Mouse (Mus musculus): ENCODE measurements around the gene Mecom. TPM values are rescaled to one million over a fixed set of nuclear protein-coding genes. Genes with fewer than 3 reads are reported as not detected.
A peak's percentile ranks its signal among the peaks of the same experiment; 100 is the strongest.

The Mecom gene
- total and polyA plus RNA-seq, 3 experiments = not detected

DNA sequence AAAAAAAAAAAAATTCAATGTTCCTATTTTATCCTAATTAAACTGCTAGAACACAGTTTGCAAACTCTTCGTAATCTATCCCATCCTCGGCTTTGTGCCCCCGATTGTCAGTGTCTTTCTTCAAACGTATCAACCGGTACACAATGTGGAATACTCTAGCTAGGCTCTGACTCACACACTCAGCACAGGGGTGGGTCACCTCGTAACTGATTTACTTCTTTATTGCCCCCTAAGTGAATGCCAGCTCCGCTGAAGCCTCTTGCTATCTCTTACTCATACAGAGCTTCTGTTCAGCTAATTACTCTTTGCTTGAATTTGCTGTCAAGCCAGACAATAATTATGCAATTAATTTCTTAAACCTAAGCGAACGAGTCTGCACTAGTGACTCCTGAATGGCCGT is 66.1 kb downstream of the Mecom start:
- Histone ChIP-seq H3K36me3 (replicated peaks in 1 of 2; ENCODE audit: control insufficient read depth in 1 of 2, insufficient read depth in 1 of 2, low read length in 1 of 2) (no peaks in the 10 kb centered on the region), H3K4me3 (replicated peaks in 1 of 3; ENCODE audit: low read depth in 2 of 3, low read length in 2 of 3, poor library complexity in 1 of 3) (no peak overlapping the region), H3K79me2 (replicated peaks; ENCODE audit: control insufficient read depth, extremely low read depth, insufficient read depth, poor library complexity, severe bottlenecking) (no peaks in the 10 kb centered on the region), H3K4me2 (ENCODE audit: insufficient read depth, low read depth, poor library complexity, severe bottlenecking) (no peak overlapping the region), H3K27me3 (replicated peaks) (no peaks in the 10 kb centered on the region), H3K4me1 (ENCODE audit: control insufficient read depth in 1 of 2, insufficient read depth in 2 of 2) (peaks cover 0 to 24% of the 10 kb centered on the region in 2 experiments; a peak in 2 of 4 replicates), H3K9me3 (replicated peaks; ENCODE audit: low read length) (no peaks in the 10 kb centered on the region), H3K27ac (ENCODE audit: insufficient read depth, low read depth) (no peak overlapping the region), H3K9ac (ENCODE audit: insufficient read depth, low read depth) (no peak overlapping the region)
- DNase-seq (ENCODE audit: extremely low read depth) = no peak
- TF ChIP-seq HCFC1 (IDR thresholded peaks at IDR 0.05; ENCODE audit: low read depth, low read length) (no peak), NELFE (IDR thresholded peaks at IDR 0.05; ENCODE audit: low read depth, low read length) (no peak), RAD21 (IDR thresholded peaks at IDR 0.05; ENCODE audit: low read depth, low read length) (no peak), SIN3A (IDR thresholded peaks at IDR 0.05; ENCODE audit: low read length) (no peak), MYC (IDR thresholded peaks at IDR 0.05; ENCODE audit: low read depth, low read length) (no peak), CHD1 (IDR thresholded peaks at IDR 0.05; ENCODE audit: low read depth, low read length) (no peak), EP300 (IDR thresholded peaks at IDR 0.05; ENCODE audit: low read length) (no peak), CHD2 (IDR thresholded peaks at IDR 0.05; ENCODE audit: low read length) (no peak), UBTF (IDR thresholded peaks at IDR 0.05; ENCODE audit: low read depth, low read length) (no peak)
- in situ Hi-C loops (cut with MboI; ENCODE audit: low pct_ligation_motif_present, low pct_unique_long_range_greater_than_20kb, low sequenced_read_pairs) = no loop called here
- dilution Hi-C loops (cut with MboI; ENCODE audit: extremely low pct_ligation_motif_present, extremely low pct_unique_long_range_greater_than_20kb, low sequenced_read_pairs) = no loop called here

- in situ Hi-C loops (cut with MboI; ENCODE audit: low pct_ligation_motif_present, low pct_unique_long_range_greater_than_20kb, low sequenced_read_pairs) (no loop called here), dilution Hi-C loops (cut with MboI; ENCODE audit: extremely low pct_ligation_motif_present, extremely low pct_unique_long_range_greater_than_20kb, low sequenced_read_pairs) (no loop called here)
- Histone ChIP-seq H3K9me3 (replicated peaks; ENCODE audit: low read length) (no peaks in the 10 kb centered on the region), H3K4me2 (ENCODE audit: insufficient read depth, low read depth, poor library complexity, severe bottlenecking) (no peak overlapping the region), H3K4me1 (ENCODE audit: control insufficient read depth in 1 of 2, insufficient read depth in 2 of 2) (peaks cover 0 to 27% of the 10 kb centered on the region in 2 experiments; a peak in 2 of 4 replicates), H3K27me3 (replicated peaks) (no peaks in the 10 kb centered on the region), H3K36me3 (replicated peaks in 1 of 2; ENCODE audit: control insufficient read depth in 1 of 2, insufficient read depth in 1 of 2, low read length in 1 of 2) (no peaks in the 10 kb centered on the region), H3K4me3 (replicated peaks in 1 of 3; ENCODE audit: low read depth in 2 of 3, low read length in 2 of 3, poor library complexity in 1 of 3) (no peak overlapping the region), H3K27ac (ENCODE audit: insufficient read depth, low read depth) (no peak overlapping the region), H3K79me2 (replicated peaks; ENCODE audit: control insufficient read depth, extremely low read depth, insufficient read depth, poor library complexity, severe bottlenecking) (no peaks in the 10 kb centered on the region), H3K9ac (ENCODE audit: insufficient read depth, low read depth) (no peak overlapping the region)
- DNase-seq (ENCODE audit: extremely low read depth) = no peak
- TF ChIP-seq SMC3 (IDR thresholded peaks at IDR 0.05; ENCODE audit: low read depth, low read length) = no peak
Measured at GRCm38 (mm10) chr3:30480551-30480950, 67.3 kb downstream of the Mecom start.

DNA sequence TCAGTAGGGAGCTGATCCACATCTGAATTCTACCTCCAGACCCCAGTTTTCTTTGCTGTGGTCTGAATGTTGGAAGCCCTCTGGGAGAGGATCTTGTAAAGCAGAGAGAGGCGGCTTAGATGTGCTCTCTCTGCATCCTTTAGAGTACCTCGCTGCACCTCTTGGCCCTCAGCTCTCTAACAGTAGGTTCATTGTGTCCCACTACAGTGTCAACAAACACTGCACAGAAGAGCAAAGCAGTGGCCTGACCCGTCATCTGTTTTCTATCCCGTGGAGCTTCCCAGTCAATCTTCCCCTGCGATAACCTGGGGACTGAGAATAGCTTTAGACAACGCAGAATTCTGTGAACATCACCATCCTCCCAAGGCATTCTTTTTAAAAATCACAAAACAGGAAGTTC is 69.6 kb downstream of the Mecom start:
- DNase-seq (ENCODE audit: extremely low read depth) = no peak
- dilution Hi-C loops (cut with MboI; ENCODE audit: extremely low pct_ligation_motif_present, extremely low pct_unique_long_range_greater_than_20kb, low sequenced_read_pairs) = no loop called here
- in situ Hi-C loops (cut with MboI; ENCODE audit: low pct_ligation_motif_present, low pct_unique_long_range_greater_than_20kb, low sequenced_read_pairs) = no loop called here
- Histone ChIP-seq H3K27ac (ENCODE audit: insufficient read depth, low read depth) (no peak overlapping the region), H3K9ac (ENCODE audit: insufficient read depth, low read depth) (no peak overlapping the region), H3K27me3 (replicated peaks) (no peaks in the 10 kb centered on the region), H3K79me2 (replicated peaks; ENCODE audit: control insufficient read depth, extremely low read depth, insufficient read depth, poor library complexity, severe bottlenecking) (no peaks in the 10 kb centered on the region), H3K4me1 (ENCODE audit: control insufficient read depth in 1 of 2, insufficient read depth in 2 of 2) (peaks cover 0 to 27% of the 10 kb centered on the region in 2 experiments; a peak in 2 of 4 replicates), H3K36me3 (replicated peaks in 1 of 2; ENCODE audit: control insufficient read depth in 1 of 2, insufficient read depth in 1 of 2, low read length in 1 of 2) (no peaks in the 10 kb centered on the region), H3K9me3 (replicated peaks; ENCODE audit: low read length) (no peaks in the 10 kb centered on the region), H3K4me2 (ENCODE audit: insufficient read depth, low read depth, poor library complexity, severe bottlenecking) (peak overlapping the region; percentile 71), H3K4me3 (replicated peaks in 1 of 3; ENCODE audit: low read depth in 2 of 3, low read length in 2 of 3, poor library complexity in 1 of 3) (no peak overlapping the region)
- no peak for TF ChIP-seq SIN3A (IDR thresholded peaks at IDR 0.05; ENCODE audit: low read length)
- TF ChIP-seq RCOR1 (conservative IDR thresholded peaks at IDR 0.05; ENCODE audit: low read depth, low read length) = no peak
- TF ChIP-seq MEF2A (IDR thresholded peaks at IDR 0.05; ENCODE audit: borderline replicate concordance, low read depth, low read length) = no peak
- TF ChIP-seq ZKSCAN1 (IDR thresholded peaks at IDR 0.05; ENCODE audit: borderline replicate concordance, low read depth, low read length) = no peak
- no peak for TF ChIP-seq E2F4 (IDR thresholded peaks at IDR 0.05; ENCODE audit: insufficient replicate concordance, low read depth, low read length)
- TF ChIP-seq TBP (conservative IDR thresholded peaks at IDR 0.05; ENCODE audit: low read depth, low read length) = no peak
- no peak for TF ChIP-seq MAX (IDR thresholded peaks at IDR 0.05; ENCODE audit: low read length)
- TF ChIP-seq GABPA (IDR thresholded peaks at IDR 0.05; ENCODE audit: insufficient replicate concordance, low read depth, low read length) = no peak
- TF ChIP-seq RAD21 (IDR thresholded peaks at IDR 0.05; ENCODE audit: low read depth, low read length) = no peak
- TF ChIP-seq CHD1 (IDR thresholded peaks at IDR 0.05; ENCODE audit: low read depth, low read length) = no peak
- no peak for TF ChIP-seq EP300 (IDR thresholded peaks at IDR 0.05; ENCODE audit: low read length)
- no peak for TF ChIP-seq USF2 (conservative IDR thresholded peaks at IDR 0.05; ENCODE audit: low read depth, low read length)
- TF ChIP-seq MYC (IDR thresholded peaks at IDR 0.05; ENCODE audit: low read depth, low read length) = no peak
- no peak for TF ChIP-seq ZC3H11A (IDR thresholded peaks at IDR 0.05; ENCODE audit: low read depth, low read length)
- TF ChIP-seq UBTF (IDR thresholded peaks at IDR 0.05; ENCODE audit: low read depth, low read length) = no peak

All from CH12.LX (cell line).